Mouse (Mus musculus): ENCODE measurements at regions not wholly inside any gene's neighbourhood (a gene's known extent, or its start where the extent isn't known, plus 50 kb on each side); places are given as distances from the start of the nearest gene placed in this dataset.
A peak's percentile ranks its signal among the peaks of the same experiment; 100 is the strongest.

DNA sequence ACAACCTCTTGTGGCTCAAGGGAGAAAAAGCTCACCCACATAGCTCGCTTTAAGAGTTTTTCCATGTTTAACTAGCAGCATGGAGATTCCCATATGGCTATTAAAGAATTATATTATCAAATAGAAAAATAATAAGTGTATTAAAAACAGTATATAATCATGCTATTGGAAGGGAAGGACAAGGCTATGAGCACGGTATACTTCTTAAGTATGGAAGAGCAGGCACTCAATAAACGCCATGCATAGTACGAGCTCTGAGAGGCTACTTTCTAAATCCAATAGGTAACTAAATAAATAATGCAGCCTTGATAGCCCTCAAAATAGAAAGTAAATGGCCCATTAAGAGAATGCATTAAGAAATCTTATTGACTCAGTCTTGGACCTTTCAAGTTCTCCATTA lies 273.6 kb downstream of the Trim52 start:
- no peaks in the 10 kb centered on the region for H3K79me2 ChIP-seq (ENCODE audit: control insufficient read depth, insufficient read depth, low read length, poor library complexity)
- no peaks in the 10 kb centered on the region for H3K27me3 ChIP-seq (ENCODE audit: control insufficient read depth in 1 of 2, insufficient read depth in 2 of 2, low read length in 2 of 2)
- no peak for DNase-seq (ENCODE audit: low read depth, low spot score)
- no peak overlapping the region for H3K9ac ChIP-seq (ENCODE audit: control insufficient read depth, low read depth, low read length, poor library complexity, severe bottlenecking)
- no peak overlapping the region for H3K4me3 ChIP-seq (ENCODE audit: control insufficient read depth in 1 of 2, insufficient read depth in 1 of 2, low read depth in 2 of 2, low read length in 2 of 2)
- TF ChIP-seq USF1 (IDR thresholded peaks at IDR 0.05; ENCODE audit: low read depth, low read length), result no peak
- TF ChIP-seq EP300 (IDR thresholded peaks at IDR 0.05; ENCODE audit: low read depth in 1 of 2, low read length in 2 of 2), result no peak
- TF ChIP-seq MAX (IDR thresholded peaks at IDR 0.05; ENCODE audit: low read length), result no peak
- no peak for TF ChIP-seq ZKSCAN1 (IDR thresholded peaks at IDR 0.05; ENCODE audit: low read depth, low read length)
- no peak for TF ChIP-seq TBP (IDR thresholded peaks at IDR 0.05; ENCODE audit: low read depth, low read length)
- H3K36me3 ChIP-seq (ENCODE audit: control insufficient read depth in 1 of 2, insufficient read depth in 2 of 2, low read length in 2 of 2), result no peaks in the 10 kb centered on the region
- H3K9me3 ChIP-seq (replicated peaks; ENCODE audit: insufficient read depth, low read length), result no peaks in the 10 kb centered on the region
- no peak overlapping the region for H3K27ac ChIP-seq (ENCODE audit: control insufficient read depth, low read depth, low read length)
- H3K4me1 ChIP-seq (ENCODE audit: control insufficient read depth in 1 of 2, insufficient read depth in 2 of 2, low read length in 2 of 2), result no peaks in the 10 kb centered on the region

DNA sequence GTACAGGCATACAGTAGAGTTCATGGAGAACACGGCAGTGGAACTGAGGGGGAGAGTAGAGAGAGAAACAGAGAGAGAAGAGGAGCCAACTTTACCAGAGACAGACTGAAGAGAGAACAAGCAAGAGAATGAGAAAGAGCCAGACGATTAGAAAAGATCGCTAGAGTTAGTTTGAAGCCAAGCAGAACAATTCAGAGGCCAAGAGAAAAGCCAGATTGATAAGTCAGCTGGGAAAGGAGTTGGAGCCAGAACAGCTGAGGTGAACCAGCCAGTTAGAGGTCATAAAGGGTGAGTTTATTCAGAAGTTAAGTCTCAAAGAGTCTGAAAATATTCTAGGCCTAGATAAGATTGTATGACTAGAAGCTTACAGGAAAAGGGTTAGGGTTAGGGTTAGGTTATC lies 281.7 kb downstream of the Trim52 start:
- no peaks in the 10 kb centered on the region for H3K4me1 ChIP-seq (ENCODE audit: control insufficient read depth in 1 of 2, insufficient read depth in 2 of 2, low read length in 2 of 2)
- TF ChIP-seq EP300 (IDR thresholded peaks at IDR 0.05; ENCODE audit: low read depth in 1 of 2, low read length in 2 of 2), result 0 out of 4 replicates have a peak, but pooled peaks of 1 of the 2 experiments have one; percentile 20
- TF ChIP-seq E2F4 (IDR thresholded peaks at IDR 0.05; ENCODE audit: borderline replicate concordance, low read depth, low read length), result no peak
- TF ChIP-seq ETS1 (IDR thresholded peaks at IDR 0.05; ENCODE audit: low read depth, low read length), result peak; percentile 35; the same call in 1 of the 2 replicates
- TF ChIP-seq GATA1 (IDR thresholded peaks at IDR 0.05; ENCODE audit: low read depth, low read length), result 0 out of 2 replicates have a peak, but pooled peaks have one; percentile 17
- H3K9ac ChIP-seq (ENCODE audit: control insufficient read depth, low read depth, low read length, poor library complexity, severe bottlenecking), result no peak overlapping the region
- H3K9me3 ChIP-seq (replicated peaks; ENCODE audit: insufficient read depth, low read length), result no peaks in the 10 kb centered on the region
- no peak overlapping the region for H3K4me3 ChIP-seq (ENCODE audit: control insufficient read depth in 1 of 2, insufficient read depth in 1 of 2, low read depth in 2 of 2, low read length in 2 of 2)
- H3K27me3 ChIP-seq (ENCODE audit: control insufficient read depth in 1 of 2, insufficient read depth in 2 of 2, low read length in 2 of 2), result no peaks in the 10 kb centered on the region
- H3K36me3 ChIP-seq (ENCODE audit: control insufficient read depth in 1 of 2, insufficient read depth in 2 of 2, low read length in 2 of 2), result no peaks in the 10 kb centered on the region
- no peaks in the 10 kb centered on the region for H3K79me2 ChIP-seq (ENCODE audit: control insufficient read depth, insufficient read depth, low read length, poor library complexity)
- peak; percentile 5 for DNase-seq (ENCODE audit: low read depth, low spot score)
- no peak overlapping the region for H3K27ac ChIP-seq (ENCODE audit: control insufficient read depth, low read depth, low read length)

GRCm38 (mm10) chr14:106390546-106390945 lies 284.5 kb downstream of the Trim52 start:
- Histone ChIP-seq H3K4me1 (ENCODE audit: control insufficient read depth in 1 of 2, insufficient read depth in 2 of 2, low read length in 2 of 2) (no peaks in the 10 kb centered on the region), H3K79me2 (ENCODE audit: control insufficient read depth, insufficient read depth, low read length, poor library complexity) (no peaks in the 10 kb centered on the region), H3K36me3 (ENCODE audit: control insufficient read depth in 1 of 2, insufficient read depth in 2 of 2, low read length in 2 of 2) (no peaks in the 10 kb centered on the region), H3K27me3 (ENCODE audit: control insufficient read depth in 1 of 2, insufficient read depth in 2 of 2, low read length in 2 of 2) (no peaks in the 10 kb centered on the region), H3K4me3 (ENCODE audit: control insufficient read depth in 1 of 2, insufficient read depth in 1 of 2, low read depth in 2 of 2, low read length in 2 of 2) (no peak overlapping the region), H3K9me3 (replicated peaks; ENCODE audit: insufficient read depth, low read length) (no peaks in the 10 kb centered on the region), H3K9ac (ENCODE audit: control insufficient read depth, low read depth, low read length, poor library complexity, severe bottlenecking) (no peak overlapping the region), H3K27ac (ENCODE audit: control insufficient read depth, low read depth, low read length) (no peak overlapping the region)
- TF ChIP-seq MXI1 (IDR thresholded peaks at IDR 0.05; ENCODE audit: low read depth, low read length) (no peak), USF2 (IDR thresholded peaks at IDR 0.05; ENCODE audit: borderline replicate concordance in 1 of 2, insufficient read depth in 1 of 2, low read depth in 1 of 2, low read length in 2 of 2) (no peak), JUND (IDR thresholded peaks at IDR 0.05; ENCODE audit: low read depth, low read length) (no peak), GATA1 (IDR thresholded peaks at IDR 0.05; ENCODE audit: low read depth, low read length) (no peak), NRF1 (IDR thresholded peaks at IDR 0.05; ENCODE audit: insufficient read depth, low read depth, low read length, poor library complexity, severe bottlenecking) (no peak), ZNF384 (IDR thresholded peaks at IDR 0.05; ENCODE audit: low read depth, low read length) (no peak), ETS1 (IDR thresholded peaks at IDR 0.05; ENCODE audit: low read depth, low read length) (no peak), TCF12 (IDR thresholded peaks at IDR 0.05; ENCODE audit: low read depth, low read length) (no peak), RCOR1 (IDR thresholded peaks at IDR 0.05; ENCODE audit: low read depth, low read length) (no peak), TBP (IDR thresholded peaks at IDR 0.05; ENCODE audit: low read depth, low read length) (no peak), UBTF (IDR thresholded peaks at IDR 0.05; ENCODE audit: borderline replicate concordance, insufficient read depth, low read depth, low read length) (no peak), ZMIZ1 (IDR thresholded peaks at IDR 0.05; ENCODE audit: low read depth, low read length) (no peak), NELFE (IDR thresholded peaks at IDR 0.05; ENCODE audit: low read depth, low read length) (no peak), MEF2A (IDR thresholded peaks at IDR 0.05; ENCODE audit: extremely low read depth, insufficient replicate concordance, low read depth, low read length, poor library complexity, severe bottlenecking) (no peak), E2F4 (IDR thresholded peaks at IDR 0.05; ENCODE audit: borderline replicate concordance, low read depth, low read length) (no peak), ZC3H11A (IDR thresholded peaks at IDR 0.05; ENCODE audit: low read depth, low read length) (no peak), ELF1 (IDR thresholded peaks at IDR 0.05; ENCODE audit: low read depth, low read length) (no peak)
- no peak for DNase-seq (ENCODE audit: low read depth, low spot score)

All from MEL (cell line).